Mouse (Mus musculus): ENCODE results near the gene Aldh2. TPM values are rescaled to one million over a fixed set of nuclear protein-coding genes. Genes with fewer than 3 reads are reported as not detected.
A peak's percentile ranks its signal among the peaks of the same experiment; 100 is the strongest.
"Not testable (repeated sequence)": the region's sequence is repeated elsewhere in the genome, so short reads cannot be mapped to it uniquely, and the experiment has no call there.

The Aldh2 gene
- total and polyA plus RNA-seq, 3 experiments = 198 to 471 (median 267) TPM

DNA sequence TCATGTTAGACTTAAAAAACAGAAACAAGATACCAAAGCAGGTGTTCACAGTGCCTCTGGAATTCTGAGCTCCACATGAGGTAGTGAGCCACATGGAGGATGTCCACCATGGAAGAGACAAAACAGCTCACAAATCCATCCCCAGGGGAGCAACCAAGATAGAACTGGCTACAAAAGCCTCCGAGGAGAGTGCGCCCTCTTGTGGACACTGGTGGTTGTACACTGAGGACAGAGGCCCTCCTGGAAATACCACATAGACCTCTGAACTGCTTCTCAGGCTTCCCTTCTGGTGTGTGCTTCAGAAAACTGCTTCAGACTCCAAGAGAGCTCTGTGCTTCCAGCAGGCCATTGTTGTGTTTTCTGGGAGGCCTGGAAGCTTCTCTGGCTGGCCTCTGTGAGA lies 12.5 kb upstream of the Aldh2 start:
- no peaks in the 10 kb centered on the region for H3K4me1 ChIP-seq (ENCODE audit: control insufficient read depth in 1 of 2, insufficient read depth in 2 of 2, low read length in 2 of 2)
- no peaks in the 10 kb centered on the region for H3K36me3 ChIP-seq (ENCODE audit: control insufficient read depth in 1 of 2, insufficient read depth in 2 of 2, low read length in 2 of 2)
- no peak overlapping the region for H3K9ac ChIP-seq (ENCODE audit: control insufficient read depth, low read depth, low read length, poor library complexity, severe bottlenecking)
- peak; percentile 82 for DNase-seq (ENCODE audit: low read depth, low spot score)
- peak; percentile 75 for TF ChIP-seq SMC3 (IDR thresholded peaks at IDR 0.05; ENCODE audit: low read depth, low read length)
- TF ChIP-seq POLR2A (IDR thresholded peaks at IDR 0.05; ENCODE audit: control insufficient read depth in 1 of 2, insufficient read depth in 1 of 2, low read depth in 1 of 2, low read length in 2 of 2, poor library complexity in 1 of 2) = no peak
- TF ChIP-seq CTCF (IDR thresholded peaks at IDR 0.05 in 2 of 3, conservative IDR thresholded peaks at IDR 0.05 in 1 of 3; ENCODE audit: control insufficient read depth in 1 of 3, insufficient read depth in 1 of 3, low read depth in 2 of 3, low read length in 3 of 3, poor library complexity in 1 of 3, severe bottlenecking in 1 of 3) = peak; percentile 92 to 97 (median 95)
- no peak for TF ChIP-seq MAX (IDR thresholded peaks at IDR 0.05; ENCODE audit: low read length)
- TF ChIP-seq RAD21 (IDR thresholded peaks at IDR 0.05; ENCODE audit: low read depth, low read length) = peak; percentile 63
- peak; percentile 38; the same call in 1 of the 2 replicates for TF ChIP-seq ZC3H11A (IDR thresholded peaks at IDR 0.05; ENCODE audit: low read depth, low read length)
- no peak for TF ChIP-seq E2F4 (IDR thresholded peaks at IDR 0.05; ENCODE audit: borderline replicate concordance, low read depth, low read length)
- H3K27me3 ChIP-seq (ENCODE audit: control insufficient read depth in 1 of 2, insufficient read depth in 2 of 2, low read length in 2 of 2) = no peaks in the 10 kb centered on the region
- no peak overlapping the region for H3K27ac ChIP-seq (ENCODE audit: control insufficient read depth, low read depth, low read length)
- no peak overlapping the region for H3K4me3 ChIP-seq (ENCODE audit: control insufficient read depth in 1 of 2, insufficient read depth in 1 of 2, low read depth in 2 of 2, low read length in 2 of 2)
- H3K9me3 ChIP-seq (replicated peaks; ENCODE audit: insufficient read depth, low read length) = no peaks in the 10 kb centered on the region
- H3K79me2 ChIP-seq (ENCODE audit: control insufficient read depth, insufficient read depth, low read length, poor library complexity) = no peaks in the 10 kb centered on the region

DNA sequence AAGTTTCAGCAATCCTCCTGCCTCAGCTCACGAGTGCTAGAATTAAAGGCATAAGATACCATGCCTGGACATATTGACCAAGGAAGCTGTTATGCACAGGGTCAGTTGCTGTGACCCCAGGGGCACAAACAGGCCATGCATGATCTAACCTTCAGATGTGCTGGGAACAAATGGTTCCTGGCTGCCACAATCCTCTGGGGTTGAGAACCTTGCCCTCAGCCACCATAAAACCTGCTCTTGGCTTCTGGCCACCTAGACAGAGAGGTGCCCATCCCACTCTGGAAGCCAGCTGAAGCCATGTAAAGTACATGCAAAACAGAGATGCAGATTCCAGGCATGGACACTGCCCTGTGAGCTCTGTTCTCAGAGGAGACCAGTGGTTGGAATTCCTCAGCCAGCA lies 10.2 kb upstream of the Aldh2 start:
- not testable (repeated sequence) for H3K9me3 ChIP-seq (replicated peaks; ENCODE audit: insufficient read depth, low read length); DNase-seq (ENCODE audit: low read depth, low spot score); H3K4me1 ChIP-seq (ENCODE audit: control insufficient read depth in 1 of 2, insufficient read depth in 2 of 2, low read length in 2 of 2); H3K36me3 ChIP-seq (ENCODE audit: control insufficient read depth in 1 of 2, insufficient read depth in 2 of 2, low read length in 2 of 2); H3K79me2 ChIP-seq (ENCODE audit: control insufficient read depth, insufficient read depth, low read length, poor library complexity); H3K27ac ChIP-seq (ENCODE audit: control insufficient read depth, low read depth, low read length); H3K4me3 ChIP-seq (ENCODE audit: control insufficient read depth in 1 of 2, insufficient read depth in 1 of 2, low read depth in 2 of 2, low read length in 2 of 2); H3K27me3 ChIP-seq (ENCODE audit: control insufficient read depth in 1 of 2, insufficient read depth in 2 of 2, low read length in 2 of 2); H3K9ac ChIP-seq (ENCODE audit: control insufficient read depth, low read depth, low read length, poor library complexity, severe bottlenecking)

DNA sequence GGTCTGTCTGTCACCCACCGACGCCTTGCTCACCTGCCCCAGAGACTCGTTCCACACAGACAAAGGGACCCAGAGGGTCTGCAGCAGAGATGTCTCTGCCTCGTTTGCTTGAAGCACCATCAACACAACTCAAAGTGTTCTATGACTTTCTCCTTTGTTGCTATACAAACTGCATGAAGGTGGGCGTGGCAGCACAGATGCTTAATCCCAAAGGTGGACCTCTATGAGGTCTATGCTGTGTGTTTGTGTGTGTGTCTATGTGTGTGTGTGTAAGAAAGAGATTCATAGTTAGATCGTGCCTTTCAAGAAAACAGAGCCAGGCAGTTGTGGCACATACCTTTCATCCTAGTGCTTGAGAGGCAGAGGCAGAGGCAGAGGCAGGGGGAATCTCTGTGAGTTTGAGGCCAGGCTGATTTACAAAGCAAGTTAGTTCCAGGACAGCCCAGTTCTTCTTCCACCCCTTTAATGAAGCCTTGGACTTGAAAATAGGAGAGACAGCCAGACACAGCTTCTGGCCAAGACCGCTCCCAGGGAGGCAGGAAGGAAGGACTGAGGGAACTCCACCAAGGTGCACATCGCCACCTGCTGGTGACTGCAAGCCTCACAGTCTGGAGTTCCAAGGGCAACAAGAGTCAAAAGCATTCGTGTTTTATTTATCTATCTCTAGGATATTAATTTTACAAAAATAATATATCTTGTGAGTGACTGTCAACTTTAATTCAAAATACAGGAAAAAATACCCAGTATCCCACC lies 8.1 kb upstream of the Aldh2 start:
- peak; percentile 90 for DNase-seq (ENCODE audit: low read depth, low spot score)
- H3K27ac ChIP-seq (ENCODE audit: control insufficient read depth, low read depth, low read length) = no peak overlapping the region
- peaks cover 0 to 12% of the 10 kb centered on the region in 2 experiments; a peak in 2 of 4 replicates for H3K36me3 ChIP-seq (ENCODE audit: control insufficient read depth in 1 of 2, insufficient read depth in 2 of 2, low read length in 2 of 2)
- H3K9ac ChIP-seq (ENCODE audit: control insufficient read depth, low read depth, low read length, poor library complexity, severe bottlenecking) = 0 out of 2 replicates have a peak overlapping the region, but pooled peaks have one; percentile 6
- H3K4me1 ChIP-seq (ENCODE audit: control insufficient read depth in 1 of 2, insufficient read depth in 2 of 2, low read length in 2 of 2) = peaks cover 13% of the 10 kb centered on the region in 2 experiments
- no peaks in the 10 kb centered on the region for H3K79me2 ChIP-seq (ENCODE audit: control insufficient read depth, insufficient read depth, low read length, poor library complexity)
- no peaks in the 10 kb centered on the region for H3K9me3 ChIP-seq (replicated peaks; ENCODE audit: insufficient read depth, low read length)
- H3K4me3 ChIP-seq (ENCODE audit: control insufficient read depth in 1 of 2, insufficient read depth in 1 of 2, low read depth in 2 of 2, low read length in 2 of 2) = no peak overlapping the region
- no peaks in the 10 kb centered on the region for H3K27me3 ChIP-seq (ENCODE audit: control insufficient read depth in 1 of 2, insufficient read depth in 2 of 2, low read length in 2 of 2)
- TF ChIP-seq BHLHE40 (IDR thresholded peaks at IDR 0.05; ENCODE audit: borderline replicate concordance, low read depth, low read length) (no peak), POLR2AphosphoS5 (IDR thresholded peaks at IDR 0.05; ENCODE audit: borderline replicate concordance, low read depth, low read length) (no peak), TAL1 (IDR thresholded peaks at IDR 0.05; ENCODE audit: low read length) (no peak), ZMIZ1 (IDR thresholded peaks at IDR 0.05; ENCODE audit: low read depth, low read length) (no peak), NELFE (IDR thresholded peaks at IDR 0.05; ENCODE audit: low read depth, low read length) (no peak), MEF2A (IDR thresholded peaks at IDR 0.05; ENCODE audit: extremely low read depth, insufficient replicate concordance, low read depth, low read length, poor library complexity, severe bottlenecking) (no peak), MXI1 (IDR thresholded peaks at IDR 0.05; ENCODE audit: low read depth, low read length) (no peak), KAT2A (conservative IDR thresholded peaks at IDR 0.05; ENCODE audit: low read depth, low read length) (no peak), MAX (IDR thresholded peaks at IDR 0.05; ENCODE audit: low read length) (no peak), EP300 (IDR thresholded peaks at IDR 0.05; ENCODE audit: low read depth in 1 of 2, low read length in 2 of 2) (no peak), CTCF (IDR thresholded peaks at IDR 0.05 in 2 of 3, conservative IDR thresholded peaks at IDR 0.05 in 1 of 3; ENCODE audit: control insufficient read depth in 1 of 3, insufficient read depth in 1 of 3, low read depth in 2 of 3, low read length in 3 of 3, poor library complexity in 1 of 3, severe bottlenecking in 1 of 3) (peak; percentile 95 to 100 (median 99); a peak in 5 of 6 replicates), TBP (IDR thresholded peaks at IDR 0.05; ENCODE audit: low read depth, low read length) (no peak), GATA1 (IDR thresholded peaks at IDR 0.05; ENCODE audit: low read depth, low read length) (no peak), RCOR1 (IDR thresholded peaks at IDR 0.05; ENCODE audit: low read depth, low read length) (no peak), USF2 (IDR thresholded peaks at IDR 0.05; ENCODE audit: borderline replicate concordance in 1 of 2, insufficient read depth in 1 of 2, low read depth in 1 of 2, low read length in 2 of 2) (no peak), UBTF (IDR thresholded peaks at IDR 0.05; ENCODE audit: borderline replicate concordance, insufficient read depth, low read depth, low read length) (no peak), USF1 (IDR thresholded peaks at IDR 0.05; ENCODE audit: low read depth, low read length) (no peak), SMC3 (IDR thresholded peaks at IDR 0.05; ENCODE audit: low read depth, low read length) (peak; percentile 95), MAZ (IDR thresholded peaks at IDR 0.05; ENCODE audit: low read depth, low read length) (no peak), ETS1 (IDR thresholded peaks at IDR 0.05; ENCODE audit: low read depth, low read length) (no peak)

All from MEL (cell line).